ENCODE assay signal across 17 mouse cellular contexts in the genomic region with DNA sequence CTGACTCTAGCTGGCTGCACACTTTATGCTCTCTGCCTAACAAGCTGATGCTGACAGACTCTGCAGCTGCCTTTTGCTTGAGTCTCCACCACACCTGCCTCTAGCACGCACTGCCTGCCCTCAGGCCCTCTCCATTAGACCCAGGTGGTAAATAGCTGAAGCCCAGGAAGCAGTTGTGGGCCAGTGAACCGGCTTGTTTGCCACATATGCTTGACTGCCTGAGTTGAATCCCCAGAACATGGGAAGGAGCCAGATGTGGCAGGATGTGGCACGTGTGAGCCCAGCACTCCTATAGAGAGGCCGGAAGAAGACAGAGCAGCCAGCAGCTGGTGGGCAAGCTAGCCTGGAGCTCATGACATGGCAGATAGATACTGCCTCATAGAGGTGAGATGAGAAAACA. TPM values are rescaled to one million over a fixed set of nuclear protein-coding genes. Genes with fewer than 3 reads are reported as not detected.
A peak's percentile ranks its signal among the peaks of the same experiment; 100 is the strongest.
DNase-seq lines count a peak whose midpoint lies in the region; ATAC-seq lines count a peak whose summit lies in the region.
"Had no signal": no experiment of that assay in that cellular context is flagged by ENCODE, and none has a peak within 500 bp of the region (broad histone marks: within the 10 kb centered on the region; RNA-seq: fewer than 3 reads in every experiment).

No protein-coding gene starts in this region.

- no peak for DNase-seq in forebrain, embryonic 10.5 days (ENCODE audit: extremely low spot score, low spot score)
- no peak for DNase-seq in kidney, adult 11 months
- peak; percentile 42 to 70 for DNase-seq in thymus, postnatal 36 days
- DNase-seq in lung, postnatal 10 days = no peak
- DNase-seq: adrenal gland, postnatal 10 days; cerebellum, adult 11 months; cerebellum, postnatal 25 days; heart, postnatal 36 days; liver, embryonic 13.5 days had no signal

- peaks cover 62% of the 10 kb centered on the region for H3K36me3 ChIP-seq in forebrain, embryonic 15.5 days
- peaks cover 98% of the 10 kb centered on the region for H3K36me3 ChIP-seq in forebrain, embryonic 10.5 days (replicated peaks)
- H3K36me3 ChIP-seq in kidney, embryonic 16.5 days (ENCODE audit: insufficient read depth, low read length) = no peaks in the 10 kb centered on the region
- H3K36me3 ChIP-seq in neural tube, embryonic 14.5 days (ENCODE audit: control insufficient read depth, insufficient read depth, low read length) = peaks cover 8% of the 10 kb centered on the region; the same call in 1 of the 2 replicates
- H3K36me3 ChIP-seq in neural tube, embryonic 15.5 days = peaks cover 69% of the 10 kb centered on the region
- H3K36me3 ChIP-seq: liver, embryonic 13.5 days had no signal

- H3K9ac ChIP-seq in forebrain, embryonic 15.5 days (replicated peaks) = no peak overlapping the region
- H3K9ac ChIP-seq in kidney, embryonic 16.5 days (replicated peaks; ENCODE audit: low read length) = no peak overlapping the region
- H3K9ac ChIP-seq in neural tube, embryonic 14.5 days (replicated peaks; ENCODE audit: low read depth, low read length) = no peak overlapping the region
- no peak overlapping the region for H3K9ac ChIP-seq in neural tube, embryonic 15.5 days (replicated peaks)
- H3K9ac ChIP-seq: forebrain, embryonic 12.5 days; liver, embryonic 13.5 days had no signal

- H3K4me3 ChIP-seq in forebrain, embryonic 15.5 days = no peak overlapping the region
- H3K4me3 ChIP-seq in forebrain, embryonic 10.5 days = no peak overlapping the region
- no peak overlapping the region for H3K4me3 ChIP-seq in kidney, embryonic 16.5 days (ENCODE audit: low read length)
- no peak overlapping the region for H3K4me3 ChIP-seq in neural tube, embryonic 14.5 days (ENCODE audit: low read depth, low read length)
- no peak overlapping the region for H3K4me3 ChIP-seq in neural tube, embryonic 15.5 days (replicated peaks)
- H3K4me3 ChIP-seq: forebrain, embryonic 12.5 days; liver, embryonic 13.5 days had no signal

- H3K4me1 ChIP-seq in forebrain, embryonic 15.5 days = no peaks in the 10 kb centered on the region
- peaks cover 16% of the 10 kb centered on the region for H3K4me1 ChIP-seq in forebrain, embryonic 10.5 days
- H3K4me1 ChIP-seq in kidney, embryonic 16.5 days (ENCODE audit: insufficient read depth, low read length) = no peaks in the 10 kb centered on the region; the same call in 1 of the 2 replicates
- H3K4me1 ChIP-seq in neural tube, embryonic 14.5 days (ENCODE audit: control insufficient read depth, insufficient read depth, low read length) = no peaks in the 10 kb centered on the region
- H3K4me1 ChIP-seq in neural tube, embryonic 15.5 days = no peaks in the 10 kb centered on the region

- H3K27ac ChIP-seq in forebrain, embryonic 15.5 days (replicated peaks) = no peak overlapping the region
- H3K27ac ChIP-seq in forebrain, embryonic 10.5 days = no peak overlapping the region
- no peak overlapping the region for H3K27ac ChIP-seq in kidney, embryonic 16.5 days (ENCODE audit: low read length)
- no peak overlapping the region for H3K27ac ChIP-seq in neural tube, embryonic 14.5 days (ENCODE audit: low read depth, low read length)
- no peak overlapping the region for H3K27ac ChIP-seq in neural tube, embryonic 15.5 days (replicated peaks)
- H3K27ac ChIP-seq: forebrain, embryonic 12.5 days; liver, embryonic 13.5 days had no signal

- no peak overlapping the region for H3K4me2 ChIP-seq in forebrain, embryonic 15.5 days (replicated peaks)
- H3K4me2 ChIP-seq in kidney, embryonic 16.5 days (replicated peaks; ENCODE audit: low read depth, low read length) = no peak overlapping the region
- H3K4me2 ChIP-seq in neural tube, embryonic 14.5 days (ENCODE audit: low read depth, low read length) = no peak overlapping the region
- H3K4me2 ChIP-seq in neural tube, embryonic 15.5 days = no peak overlapping the region
- H3K4me2 ChIP-seq: forebrain, embryonic 12.5 days; heart, embryonic 11.5 days; liver, embryonic 13.5 days had no signal

- WGBS in forebrain, embryonic 15.5 days = 78% methylated on average over 4 of the region's 4 CpGs
- 86% methylated on average over 4 of the region's 4 CpGs for WGBS in forebrain, embryonic 10.5 days
- WGBS in kidney, embryonic 16.5 days = 62% methylated on average over 4 of the region's 4 CpGs
- 63% methylated on average over 4 of the region's 4 CpGs for WGBS in neural tube, embryonic 14.5 days
- 68% methylated on average over 4 of the region's 4 CpGs for WGBS in neural tube, embryonic 15.5 days

- no peaks in the 10 kb centered on the region for H3K27me3 ChIP-seq in forebrain, embryonic 15.5 days
- no peaks in the 10 kb centered on the region for H3K27me3 ChIP-seq in forebrain, embryonic 10.5 days (ENCODE audit: poor library complexity, severe bottlenecking)
- H3K27me3 ChIP-seq in kidney, embryonic 16.5 days (ENCODE audit: insufficient read depth, low read length) = no peaks in the 10 kb centered on the region
- no peaks in the 10 kb centered on the region for H3K27me3 ChIP-seq in neural tube, embryonic 14.5 days (ENCODE audit: control insufficient read depth, insufficient read depth, low read length)
- no peaks in the 10 kb centered on the region for H3K27me3 ChIP-seq in neural tube, embryonic 15.5 days (replicated peaks)
- H3K27me3 ChIP-seq: CH12.LX; forebrain, embryonic 12.5 days; liver, embryonic 13.5 days had no signal

- H3K9me3 ChIP-seq in forebrain, embryonic 15.5 days = no peaks in the 10 kb centered on the region
- peaks cover 8% of the 10 kb centered on the region; the same call in 1 of the 2 replicates for H3K9me3 ChIP-seq in forebrain, embryonic 10.5 days
- H3K9me3 ChIP-seq in kidney, embryonic 16.5 days (ENCODE audit: low read length) = peaks cover 6% of the 10 kb centered on the region; the same call in 1 of the 2 replicates
- no peaks in the 10 kb centered on the region for H3K9me3 ChIP-seq in neural tube, embryonic 14.5 days (ENCODE audit: control insufficient read depth, low read length)
- H3K9me3 ChIP-seq in neural tube, embryonic 15.5 days (replicated peaks) = no peaks in the 10 kb centered on the region
- H3K9me3 ChIP-seq: forebrain, embryonic 12.5 days had no signal

- ATAC-seq in forebrain, embryonic 15.5 days (replicated peaks) = 0 out of 2 replicates have a peak, but pooled peaks have one; percentile 30
- ATAC-seq in kidney, embryonic 16.5 days (ENCODE audit: low FRiP score, low TSS enrichment) = peak; percentile 62
- 0 out of 2 replicates have a peak, but pooled peaks have one; percentile 38 for ATAC-seq in neural tube, embryonic 14.5 days (ENCODE audit: low read depth)
- ATAC-seq in neural tube, embryonic 15.5 days (ENCODE audit: low FRiP score) = no peak
- ATAC-seq: lung, postnatal 0 days had no signal

RNA-seq across cellular contexts. Expression of a gene that starts 55.4 kb away (rescaled TPM):
- polyA plus RNA-seq in forebrain, embryonic 15.5 days (2015; fragmentation: Nextera tagmentation; extraction: Ambion mirVana) = 100 and 101 TPM in 2 replicates
- 135 and 145 TPM in 2 replicates for polyA plus RNA-seq in forebrain, embryonic 10.5 days (2016; fragmentation: Nextera tagmentation; extraction: Ambion mirVana)
- polyA plus RNA-seq in kidney, embryonic 16.5 days (2015; fragmentation: Nextera tagmentation; extraction: Ambion mirVana) = 7.1 and 9.2 TPM in 2 replicates
- 111 and 119 TPM in 2 replicates for polyA plus RNA-seq in neural tube, embryonic 14.5 days (2014; fragmentation: Nextera tagmentation; extraction: Ambion mirVana)
- 94.5 and 116 TPM in 2 replicates for polyA plus RNA-seq in neural tube, embryonic 15.5 days (2015; fragmentation: Nextera tagmentation; extraction: Ambion mirVana)

Comparison
In these comparisons a context has a peak if more than half of its experiments do, and no peak if none do; other contexts are left out.
1. DNase-seq: peak in thymus, postnatal 36 days (2 of 2); none in forebrain, embryonic 10.5 days (single experiment), kidney, adult 11 months (single experiment) and lung, postnatal 10 days (single experiment).